Mouse (Mus musculus): ENCODE results near the gene Wscd2.
"Not testable (repeated sequence)": the region's sequence is repeated elsewhere in the genome, so short reads cannot be mapped to it uniquely, and the experiment has no call there.

Gene Wscd2

GRCm38 (mm10) chr5:113584439-113584838 lies 94.3 kb downstream of the Wscd2 start:
- no peak for DNase-seq (ENCODE audit: low read depth)

- not testable (repeated sequence) for DNase-seq (ENCODE audit: low read depth)
Observed at GRCm38 (mm10) chr5:113585619-113586457, 95.7 kb downstream of the Wscd2 start.

GRCm38 (mm10) chr5:113586458-113586849 lies 96.3 kb downstream of the Wscd2 start:
- not testable (repeated sequence) for DNase-seq (ENCODE audit: low read depth)

- no peak for DNase-seq (ENCODE audit: low read depth)
Observed at GRCm38 (mm10) chr5:113590010-113590640, 100.0 kb downstream of the Wscd2 start.

DNA sequence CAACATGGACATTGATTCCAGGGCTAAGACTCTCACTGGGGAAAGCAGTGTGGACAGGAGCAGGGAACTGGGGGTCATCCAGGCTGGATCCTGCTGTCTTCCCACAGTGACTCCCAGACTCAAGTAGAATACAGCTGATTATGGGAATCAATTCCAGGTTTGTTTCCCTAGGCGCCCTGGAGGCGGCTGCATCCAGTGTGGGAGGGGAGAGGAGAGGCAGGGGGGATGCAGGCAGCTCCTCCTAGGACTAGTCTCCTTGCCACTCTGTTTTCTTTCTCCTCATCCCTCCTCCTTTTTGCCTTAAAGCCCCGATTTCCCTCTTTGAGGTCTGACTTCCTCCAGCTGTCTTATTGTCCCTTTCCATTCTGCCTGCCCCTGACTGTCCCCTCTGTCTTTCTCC lies 101.0 kb downstream of the Wscd2 start:
- no peak for DNase-seq (ENCODE audit: low read depth)

- no peak for DNase-seq (ENCODE audit: low read depth)
Observed at GRCm38 (mm10) chr5:113591751-113592230, 101.7 kb downstream of the Wscd2 start.

GRCm38 (mm10) chr5:113593911-113594705 lies 104.0 kb downstream of the Wscd2 start:
- DNase-seq (ENCODE audit: low read depth): no peak

DNA sequence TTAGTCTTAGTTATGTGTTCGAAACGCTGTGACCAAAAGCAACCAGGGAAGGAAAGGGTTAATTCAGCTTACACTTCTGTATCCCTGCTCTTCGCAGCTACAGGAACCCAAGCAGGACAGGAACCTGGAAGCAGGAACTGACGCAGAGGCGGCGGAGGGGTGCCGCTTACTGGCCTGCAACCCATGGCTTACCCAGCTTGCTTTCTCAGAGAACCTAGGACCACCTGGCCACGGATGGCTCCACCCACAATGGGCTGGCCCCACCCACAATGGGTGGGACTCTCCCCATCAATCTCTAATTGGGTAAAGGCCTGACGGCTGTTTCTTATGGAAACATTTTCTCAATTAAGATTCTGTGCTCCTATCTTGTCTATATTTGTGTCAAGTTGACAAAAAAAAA lies 106.1 kb downstream of the Wscd2 start:
- DNase-seq (ENCODE audit: low read depth): no peak

DNA sequence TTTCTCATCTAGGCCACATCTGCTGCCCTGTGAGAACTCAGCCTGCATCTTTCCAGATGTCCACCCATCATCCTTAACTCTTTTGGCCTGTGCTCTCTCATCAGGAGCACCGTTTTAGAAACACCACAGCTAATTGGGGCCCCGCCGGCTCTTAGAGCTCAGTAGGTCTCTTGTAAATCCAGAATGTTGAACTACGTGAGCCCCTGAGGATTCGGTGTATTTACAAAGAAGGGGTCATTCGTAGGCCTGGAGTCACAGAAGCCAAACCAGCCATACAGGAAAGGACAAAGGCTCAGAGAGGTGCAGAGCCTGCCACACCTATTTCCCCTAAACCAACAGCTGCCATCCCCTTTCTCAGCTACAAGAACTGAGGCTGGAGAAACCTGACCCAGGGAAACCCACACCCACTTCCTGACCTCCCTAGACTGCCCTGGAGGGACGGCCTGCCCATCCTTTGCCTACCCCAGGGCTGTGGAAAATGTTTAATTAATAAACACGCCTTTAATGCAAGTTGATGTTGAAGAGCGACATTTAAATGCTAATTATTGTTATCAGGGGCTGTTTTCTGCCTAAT lies 106.7 kb downstream of the Wscd2 start:
- no peak for DNase-seq (ENCODE audit: low read depth)

DNA sequence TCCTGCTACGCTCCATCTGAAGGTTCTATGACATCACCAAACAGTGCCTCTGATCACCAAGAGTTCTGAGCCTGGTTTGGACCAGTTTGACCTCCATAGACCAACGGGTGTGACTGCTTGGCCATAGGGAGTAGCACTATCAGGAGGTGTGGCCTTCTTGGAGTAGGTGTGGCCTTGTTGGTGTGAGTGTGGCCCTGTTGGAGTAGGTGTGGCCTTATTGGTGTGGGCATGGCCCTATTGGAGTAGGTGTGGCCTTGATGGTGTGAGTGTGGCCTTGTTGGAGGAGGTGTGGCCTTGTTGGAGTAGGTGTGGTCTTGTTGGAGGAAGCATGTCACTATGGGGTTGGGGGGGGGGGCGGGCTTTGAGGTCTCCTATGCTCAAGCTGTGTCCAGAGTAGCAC lies 110.0 kb downstream of the Wscd2 start:
- no peak for DNase-seq (ENCODE audit: low read depth)

- DNase-seq (ENCODE audit: low read depth): no peak
Observed at GRCm38 (mm10) chr5:113600803-113601202, 110.7 kb downstream of the Wscd2 start.

DNA sequence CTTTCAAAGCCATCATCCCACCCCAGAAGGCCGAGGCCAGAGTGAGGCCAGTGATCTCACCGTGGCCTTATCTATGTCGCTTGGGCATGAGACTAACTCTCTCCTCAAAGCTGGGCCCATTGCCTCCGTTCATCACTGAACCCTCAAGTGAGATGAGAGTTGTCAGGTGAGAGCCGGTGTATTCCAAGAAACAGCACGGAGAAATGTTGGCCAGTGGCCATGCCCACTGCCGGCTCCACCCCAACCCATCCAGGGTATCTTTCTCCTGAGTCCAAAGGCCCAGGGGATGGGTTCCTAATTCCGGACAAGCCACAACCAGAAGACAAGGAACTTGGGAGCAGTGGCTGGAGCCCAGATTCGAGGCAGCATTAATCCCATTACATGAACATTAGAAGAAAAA lies 113.3 kb downstream of the Wscd2 start:
- no peak for DNase-seq (ENCODE audit: low read depth)

DNA sequence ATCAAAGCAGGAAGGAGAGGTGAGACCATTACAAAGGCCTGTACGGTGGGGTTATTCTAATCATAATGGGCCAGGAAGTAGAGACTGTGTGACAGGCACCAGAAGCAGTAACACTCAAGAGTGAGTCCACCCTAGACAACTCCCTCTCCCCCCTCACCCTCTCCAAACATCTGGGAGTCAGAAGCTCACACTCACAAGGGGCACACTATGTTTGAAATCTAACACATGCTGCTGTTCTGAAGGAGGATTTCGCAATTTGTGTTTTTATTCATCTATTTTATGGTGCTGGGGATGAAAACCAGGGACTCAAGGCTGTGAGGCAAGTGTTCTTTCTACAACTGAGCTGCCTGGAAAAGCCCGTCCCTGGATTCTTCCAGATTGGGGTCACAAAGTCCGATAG lies 114.6 kb downstream of the Wscd2 start:
- no peak for DNase-seq (ENCODE audit: low read depth)

DNA sequence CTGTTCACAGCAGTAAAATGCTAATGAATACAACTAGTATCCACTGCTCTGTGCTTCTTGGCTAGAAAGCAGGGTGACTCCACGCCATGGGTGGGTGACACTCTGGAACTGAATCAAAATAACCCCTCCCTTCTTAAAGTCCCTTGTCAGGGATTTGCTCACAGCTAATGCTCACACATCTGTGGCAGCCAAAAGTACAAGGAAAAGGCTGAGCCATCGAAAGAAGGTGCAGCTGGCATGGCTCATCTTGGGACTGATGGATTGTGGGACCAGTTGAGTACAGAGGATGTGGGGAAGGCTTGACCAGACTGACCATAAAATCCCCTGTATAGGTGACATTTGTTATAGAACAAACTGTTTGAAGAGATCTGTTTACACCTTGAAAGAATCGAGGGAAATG lies 116.0 kb downstream of the Wscd2 start:
- no peak for DNase-seq (ENCODE audit: low read depth)

DNA sequence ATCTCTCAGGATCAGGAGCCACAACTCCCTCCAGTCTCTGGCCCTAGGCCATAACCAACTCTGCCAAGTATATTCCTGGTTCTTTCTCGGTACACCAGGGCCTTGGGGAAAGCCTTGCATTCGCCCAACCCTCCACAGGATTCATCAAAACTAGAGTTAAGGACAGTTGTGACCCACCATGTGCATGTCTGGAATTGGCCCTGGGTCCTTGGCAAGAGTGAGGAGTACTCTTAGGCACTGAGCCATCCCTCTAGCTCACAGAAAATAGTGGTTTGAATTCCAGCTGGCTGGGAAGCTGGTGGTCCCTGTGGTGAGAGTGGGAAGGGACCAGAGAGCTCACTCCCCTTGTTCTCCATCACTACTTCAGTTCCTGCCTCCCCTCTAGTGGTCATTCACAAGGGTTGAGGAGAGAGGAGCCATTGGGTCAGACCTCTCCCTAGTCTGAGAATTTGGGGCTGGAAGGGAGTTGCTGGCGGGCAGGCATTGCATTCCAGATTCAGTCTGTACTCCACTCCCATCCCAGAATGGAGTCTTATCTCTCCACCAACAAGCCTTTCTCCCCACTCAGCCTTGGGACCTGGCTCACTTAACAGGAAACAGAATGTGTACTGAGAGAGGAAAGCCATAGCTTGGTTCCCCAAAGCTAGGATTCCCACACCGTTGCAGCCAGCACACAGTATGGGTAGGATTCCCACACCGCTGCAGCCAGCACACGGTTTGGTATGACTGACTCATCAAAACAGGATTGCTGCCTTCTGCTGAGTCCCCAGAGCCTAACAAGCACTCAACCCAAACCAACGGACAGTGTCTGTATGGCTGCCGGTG lies 117.0 kb downstream of the Wscd2 start:
- DNase-seq (ENCODE audit: low read depth): no peak

DNA sequence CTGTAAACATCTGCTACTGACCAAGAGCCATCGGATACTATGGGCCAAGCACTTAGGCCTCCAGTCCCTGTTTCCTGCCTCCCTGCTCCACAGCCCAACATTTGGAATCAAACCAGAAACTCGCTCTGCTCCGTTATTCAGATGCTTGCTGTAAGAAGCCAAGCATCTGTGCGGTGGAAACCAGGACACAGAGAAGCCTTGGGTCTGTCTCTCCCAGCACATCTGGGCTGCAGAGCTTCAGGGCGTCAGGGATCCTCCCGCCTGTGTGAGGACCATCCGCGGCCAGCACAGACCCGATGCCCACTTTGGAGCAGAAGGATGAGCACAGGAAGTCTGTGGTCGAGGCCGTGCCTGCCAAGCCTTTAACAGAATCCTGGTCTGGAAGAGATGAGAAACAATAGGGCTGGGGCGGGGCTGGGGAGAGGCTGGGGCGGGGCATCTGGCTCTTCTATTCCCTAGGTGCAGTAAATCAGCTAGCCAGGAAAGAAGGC lies 117.9 kb downstream of the Wscd2 start:
- no peak for DNase-seq (ENCODE audit: low read depth)

- DNase-seq (ENCODE audit: low read depth): no peak
Observed at GRCm38 (mm10) chr5:113608511-113608910, 118.4 kb downstream of the Wscd2 start.

- no peak for DNase-seq (ENCODE audit: low read depth)
Observed at GRCm38 (mm10) chr5:113609891-113610290, 119.8 kb downstream of the Wscd2 start.

DNA sequence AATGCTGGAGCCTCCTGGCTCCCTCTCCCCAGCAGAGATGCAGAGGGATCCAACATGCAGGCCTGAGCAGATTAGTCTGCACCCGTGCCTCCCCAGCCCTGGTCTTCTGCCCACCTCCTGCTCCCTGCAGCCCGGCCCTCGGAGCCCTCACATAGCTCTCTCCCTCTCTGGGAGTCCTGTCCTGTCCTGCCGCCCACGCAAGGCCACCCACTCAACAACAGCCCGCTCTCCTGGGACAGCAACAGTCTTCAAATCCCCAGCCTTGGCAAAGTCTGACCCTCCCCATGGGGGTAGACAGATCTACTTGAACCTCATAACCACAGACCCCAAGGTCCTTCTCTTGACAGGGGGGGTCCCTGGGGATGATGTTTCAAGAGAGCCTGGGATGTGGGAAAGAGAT lies 120.4 kb downstream of the Wscd2 start:
- no peak for DNase-seq (ENCODE audit: low read depth)

DNA sequence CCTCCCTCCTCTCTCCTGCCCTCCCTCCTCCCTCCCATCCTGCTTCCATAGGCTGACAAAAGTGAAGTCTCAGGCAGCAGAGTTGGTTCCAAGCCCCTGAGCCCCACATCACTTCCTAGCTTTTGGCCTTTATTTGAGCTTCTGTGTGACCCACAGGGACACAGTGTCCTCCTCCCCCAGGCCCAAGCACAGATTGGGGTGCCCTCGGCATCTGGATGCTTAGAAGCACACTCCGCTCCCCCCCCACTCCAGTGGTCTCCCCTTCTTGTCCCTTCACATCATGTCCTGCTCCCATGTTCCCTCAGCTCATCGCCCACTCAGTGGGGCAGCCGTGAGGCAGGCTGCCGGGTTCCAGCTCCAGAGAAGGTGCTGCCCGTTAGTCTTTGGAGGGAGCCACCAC lies 121.0 kb downstream of the Wscd2 start:
- DNase-seq (ENCODE audit: low read depth): no peak

DNA sequence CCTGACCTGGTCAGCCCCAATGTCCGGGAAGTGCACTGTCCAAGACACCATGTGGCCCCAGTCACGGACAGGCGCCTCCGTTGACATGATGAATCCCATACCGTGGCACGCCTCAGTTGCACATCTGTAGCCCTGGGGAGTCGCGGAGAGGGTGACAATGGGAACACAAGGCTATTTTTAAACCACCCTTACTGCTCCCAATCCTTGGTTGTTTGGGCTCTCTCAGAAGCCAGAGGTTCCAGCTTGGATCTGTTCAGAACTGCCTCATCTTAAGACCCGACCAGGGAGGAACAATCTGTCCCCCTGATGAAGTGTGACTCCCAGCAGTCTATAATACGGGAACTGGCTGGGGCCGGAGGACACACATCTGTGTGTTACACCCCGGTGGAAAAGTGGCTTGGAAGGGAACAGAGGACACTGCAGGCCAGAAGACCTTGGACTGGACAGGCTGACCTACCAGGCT lies 121.7 kb downstream of the Wscd2 start:
- DNase-seq (ENCODE audit: low read depth): no peak
